Mouse (Mus musculus) MEL (cell line): ENCODE measurements around the gene Mapk8ip1. TPM values are rescaled to one million over a fixed set of nuclear protein-coding genes. Genes with fewer than 3 reads are reported as not detected.
A peak's percentile ranks its signal among the peaks of the same experiment; 100 is the strongest.

ENCODE experiments used
- DNase-seq: peaks from one replicate; pipeline ENCODE4 v3.0.0; 2011; ENCODE audit warnings: low read depth, low spot score
- H3K27ac ChIP-seq: 2 replicates; pipeline ENCODE4 v1.5.1; 2012; ENCODE audit warnings: low read depth, mild to moderate bottlenecking, control low read depth, low read length, moderate library complexity; ENCODE audit not compliant: control insufficient read depth
- H3K27me3 ChIP-seq, 2 experiments: fragments of 150-350 bp in 1 of 2; sonication (generic) in 1 of 2; 2 replicates each; pipeline ENCODE4 v1.6.1; 2012; ENCODE audit warnings: low read length in 2 of 2, mild to moderate bottlenecking in 2 of 2, improper control_type of control experiment in 1 of 2, moderate library complexity in 1 of 2; ENCODE audit not compliant: insufficient read depth in 2 of 2, control insufficient read depth in 1 of 2
- H3K36me3 ChIP-seq, 2 experiments: 2 replicates each; pipeline ENCODE4 v1.6.1; 2012 to 2014; ENCODE audit warnings: low read length in 2 of 2, improper control_type of control experiment in 1 of 2, inconsistent platforms in 1 of 2, mild to moderate bottlenecking in 1 of 2; ENCODE audit not compliant: insufficient read depth in 2 of 2, control insufficient read depth in 1 of 2
- H3K4me1 ChIP-seq, 2 experiments: fragments of 150-350 bp in 1 of 2; sonication (generic) in 1 of 2; 2 replicates each; pipeline ENCODE4 v1.6.1; 2012; ENCODE audit warnings: low read length in 2 of 2, improper control_type of control experiment in 1 of 2, mild to moderate bottlenecking in 1 of 2; ENCODE audit not compliant: insufficient read depth in 2 of 2, control insufficient read depth in 1 of 2
- H3K4me3 ChIP-seq, 2 experiments: fragments of 150-350 bp in 1 of 2; sonication (generic) in 1 of 2; 2 replicates each; pipeline ENCODE4 v1.5.1; 2012; ENCODE audit warnings: low read depth in 2 of 2, low read length in 2 of 2, mild to moderate bottlenecking in 2 of 2, moderate library complexity in 2 of 2, control low read depth in 1 of 2, improper control_type of control experiment in 1 of 2; ENCODE audit not compliant: control insufficient read depth in 1 of 2, insufficient read depth in 1 of 2
- H3K79me2 ChIP-seq: 2 replicates; pipeline ENCODE4 v1.6.1; 2012; ENCODE audit warnings: mild to moderate bottlenecking, low read length, moderate library complexity; ENCODE audit not compliant: control insufficient read depth, poor library complexity, insufficient read depth
- H3K9ac ChIP-seq: 2 replicates; pipeline ENCODE4 v1.6.1; 2012; ENCODE audit warnings: low read depth, mild to moderate bottlenecking, control low read depth, low read length, moderate library complexity; ENCODE audit not compliant: control insufficient read depth, poor library complexity, severe bottlenecking
- H3K9me3 ChIP-seq: fragments of 150-350 bp; sonication (generic); replicated peaks from 2 replicates; pipeline ENCODE4 v1.6.1; 2012; ENCODE audit warnings: mild to moderate bottlenecking, low read length, improper control_type of control experiment, moderate library complexity; ENCODE audit not compliant: insufficient read depth
- BHLHE40 ChIP-seq: IDR thresholded peaks from 2 replicates; pipeline ENCODE4 v1.6.1; 2012; ENCODE audit warnings: low read depth, mild to moderate bottlenecking, inconsistent platforms, low read length, improper control_type of control experiment, borderline replicate concordance
- CHD1 ChIP-seq: IDR thresholded peaks from 2 replicates; pipeline ENCODE4 v1.6.1; 2012; ENCODE audit warnings: low read depth, mild to moderate bottlenecking, inconsistent platforms, low read length, improper control_type of control experiment
- CHD2 ChIP-seq: IDR thresholded peaks from 2 replicates; pipeline ENCODE4 v1.6.1; 2011; ENCODE audit warnings: low read length, improper control_type of control experiment
- CTCF ChIP-seq, 3 experiments: IDR thresholded peaks in 2 of 3; conservative IDR thresholded peaks in 1 of 3; 2 replicates each; pipeline ENCODE4 v1.5.1; 2011 to 2012; ENCODE audit warnings: low read length in 3 of 3, low read depth in 2 of 3, mild to moderate bottlenecking in 2 of 3, improper control_type of control experiment in 1 of 3, inconsistent platforms in 1 of 3, mixed read lengths in 1 of 3, moderate library complexity in 1 of 3; ENCODE audit not compliant: control insufficient read depth in 1 of 3, insufficient read depth in 1 of 3, poor library complexity in 1 of 3, severe bottlenecking in 1 of 3
- EP300 ChIP-seq, 2 experiments: IDR thresholded peaks; 2 replicates each; pipeline ENCODE4 v1.6.1; 2011; ENCODE audit warnings: improper control_type of control experiment in 2 of 2, low read length in 2 of 2, low read depth in 1 of 2, mild to moderate bottlenecking in 1 of 2
- ETS1 ChIP-seq: IDR thresholded peaks from 2 replicates; pipeline ENCODE4 v1.6.1; 2012; ENCODE audit warnings: low read depth, mild to moderate bottlenecking, inconsistent platforms, low read length, improper control_type of control experiment, moderate library complexity
- GATA1 ChIP-seq: IDR thresholded peaks from 2 replicates; pipeline ENCODE4 v1.6.1; 2011; ENCODE audit warnings: low read depth, low read length, improper control_type of control experiment
- JUND ChIP-seq: IDR thresholded peaks from 2 replicates; pipeline ENCODE4 v1.6.1; 2011; ENCODE audit warnings: low read depth, mild to moderate bottlenecking, improper control_type of control experiment, low read length
- MYB ChIP-seq: IDR thresholded peaks from 2 replicates; pipeline ENCODE4 v1.6.1; 2011; ENCODE audit warnings: mild to moderate bottlenecking, low read depth, low read length, improper control_type of control experiment
- NELFE ChIP-seq: IDR thresholded peaks from 2 replicates; pipeline ENCODE4 v1.6.1; 2011; ENCODE audit warnings: low read depth, low read length, improper control_type of control experiment
- NRF1 ChIP-seq: IDR thresholded peaks from 2 replicates; pipeline ENCODE4 v1.6.1; 2014; ENCODE audit warnings: low read depth, mild to moderate bottlenecking, inconsistent platforms, low read length, improper control_type of control experiment, moderate library complexity; ENCODE audit not compliant: poor library complexity, insufficient read depth, severe bottlenecking
- POLR2A ChIP-seq, 2 experiments: IDR thresholded peaks; 2 replicates each; pipeline ENCODE4 v1.6.1; 2011 to 2012; ENCODE audit warnings: low read length in 2 of 2, mild to moderate bottlenecking in 2 of 2, control low read depth in 1 of 2, improper control_type of control experiment in 1 of 2, low read depth in 1 of 2, moderate library complexity in 1 of 2; ENCODE audit not compliant: control insufficient read depth in 1 of 2, insufficient read depth in 1 of 2, poor library complexity in 1 of 2
- SMC3 ChIP-seq: IDR thresholded peaks from 2 replicates; pipeline ENCODE4 v1.6.1; 2011; ENCODE audit warnings: low read depth, low read length, improper control_type of control experiment
- TBP ChIP-seq: IDR thresholded peaks from 2 replicates; pipeline ENCODE4 v1.8.0; 2011; ENCODE audit warnings: low read depth, low read length, improper control_type of control experiment
- TCF12 ChIP-seq: IDR thresholded peaks from 2 replicates; pipeline ENCODE4 v1.6.1; 2014; ENCODE audit warnings: low read depth, mild to moderate bottlenecking, inconsistent platforms, low read length, improper control_type of control experiment, moderate library complexity
- USF1 ChIP-seq: IDR thresholded peaks from 2 replicates; pipeline ENCODE4 v1.6.1; 2014; ENCODE audit warnings: low read depth, mild to moderate bottlenecking, inconsistent platforms, low read length, improper control_type of control experiment, moderate library complexity
- ZMIZ1 ChIP-seq: IDR thresholded peaks from 2 replicates; pipeline ENCODE4 v1.6.1; 2012; ENCODE audit warnings: low read depth, mild to moderate bottlenecking, inconsistent platforms, low read length, improper control_type of control experiment, moderate library complexity
- polyA plus RNA-seq, 2 experiments: library from polyadenylated mRNA; stranded (reverse) in 1 of 2; unstranded in 1 of 2; fragments of >175 nt in 1 of 2; fragments of >200 nt in 1 of 2; gene quantifications; 2 replicates each; pipeline versions ENCODE4 v1.2.1 to v1.2.4; 2012; ENCODE audit warnings: low replicate concordance in 2 of 2, low read depth in 1 of 2; ENCODE audit not compliant: insufficient read length in 2 of 2, insufficient read depth in 1 of 2, missing spikeins in 1 of 2
- total RNA-seq: library from RNA; depleted of rRNA; stranded (reverse); fragments of 300-350 nt; gene quantifications from 2 replicates; pipeline ENCODE4 v1.2.3, GENCODE M21; 2012

Mapk8ip1 gene
- total and polyA plus RNA-seq, 3 experiments, result 2.5 to 3.8 TPM; not detected in 1

- no peak overlapping the region for H3K4me3 ChIP-seq
- H3K36me3 ChIP-seq, result peaks cover 0 to 50% of the 10 kb centered on the region in 2 experiments; a peak in 2 of 4 replicates
- DNase-seq, result no peak
- no peaks in the 10 kb centered on the region for H3K27me3 ChIP-seq
- no peak overlapping the region for H3K9ac ChIP-seq
- no peaks in the 10 kb centered on the region for H3K79me2 ChIP-seq
- TF ChIP-seq NRF1, result no peak
- TF ChIP-seq CTCF (IDR thresholded peaks at IDR 0.05 in 2 of 3, conservative IDR thresholded peaks at IDR 0.05 in 1 of 3; ENCODE audit: control insufficient read depth in 1 of 3, insufficient read depth in 1 of 3, low read depth in 2 of 3, low read length in 3 of 3, poor library complexity in 1 of 3, severe bottlenecking in 1 of 3), result no peak
- TF ChIP-seq BHLHE40, result no peak
- TF ChIP-seq TBP, result no peak
- no peak for TF ChIP-seq EP300 (IDR thresholded peaks at IDR 0.05; ENCODE audit: low read depth in 1 of 2, low read length in 2 of 2)
- TF ChIP-seq ETS1, result no peak
- TF ChIP-seq CHD2, result no peak
- no peak for TF ChIP-seq NELFE
- TF ChIP-seq TCF12, result no peak
- TF ChIP-seq JUND, result no peak
- TF ChIP-seq MYB, result no peak
- no peak for TF ChIP-seq GATA1
- no peak for TF ChIP-seq CHD1
- no peak for TF ChIP-seq ZMIZ1
- no peak for TF ChIP-seq SMC3
- no peaks in the 10 kb centered on the region for H3K4me1 ChIP-seq
- no peak overlapping the region for H3K27ac ChIP-seq
- H3K9me3 ChIP-seq, result no peaks in the 10 kb centered on the region
Observed at GRCm38 (mm10) chr2:92411705-92412104, 10.6 kb upstream of the Mapk8ip1 start.

DNA sequence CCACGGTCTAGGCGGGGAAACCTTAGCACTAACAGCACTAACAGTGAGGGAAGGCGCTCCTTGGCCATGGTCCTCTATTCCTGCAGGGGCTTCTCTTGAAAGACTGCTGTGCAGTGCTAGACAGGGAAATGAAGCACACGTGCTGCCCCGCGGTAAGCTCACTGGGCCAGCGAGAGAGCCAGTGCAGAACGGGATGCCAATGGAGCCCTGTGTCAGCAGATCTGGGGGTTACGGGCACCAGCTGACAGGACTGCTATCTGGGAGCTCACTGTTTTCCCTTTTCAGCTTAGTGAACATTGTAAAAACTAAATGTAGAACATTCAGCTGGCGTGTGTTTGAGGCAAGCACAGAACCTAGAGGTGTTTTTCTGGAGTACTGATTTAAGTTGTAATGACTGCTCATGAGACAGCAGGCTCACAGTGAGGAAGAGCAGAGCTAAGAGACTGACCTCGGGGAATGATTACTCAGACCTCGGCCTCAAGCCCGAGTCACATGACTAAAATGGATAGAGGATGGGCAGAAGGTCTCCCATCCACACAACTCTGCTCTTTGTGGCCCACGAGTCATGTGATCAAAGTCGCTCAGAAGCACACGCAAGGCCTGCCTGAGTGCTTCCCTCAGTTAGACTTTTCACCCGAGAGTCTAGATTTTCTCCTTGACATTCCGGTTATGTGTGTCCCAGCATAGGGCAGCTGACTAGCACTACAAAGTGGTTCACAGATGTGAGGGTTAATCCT, 7.4 kb upstream of the Mapk8ip1 start:
- TF ChIP-seq POLR2A (IDR thresholded peaks at IDR 0.05; ENCODE audit: control insufficient read depth in 1 of 2, insufficient read depth in 1 of 2, low read depth in 1 of 2, low read length in 2 of 2, poor library complexity in 1 of 2) (no peak), USF1 (peak; percentile 35; the same call in 1 of the 2 replicates)
- Histone ChIP-seq H3K4me1 (no peaks in the 10 kb centered on the region), H3K36me3 (peaks cover 0 to 32% of the 10 kb centered on the region in 2 experiments; a peak in 2 of 4 replicates), H3K79me2 (no peaks in the 10 kb centered on the region), H3K9ac (no peak overlapping the region), H3K9me3 (no peaks in the 10 kb centered on the region), H3K4me3 (no peak overlapping the region), H3K27me3 (no peaks in the 10 kb centered on the region), H3K27ac (no peak overlapping the region)
- DNase-seq, result no peak
